Comparison of ENCODE assay signal across 13 mouse cellular contexts in the genomic region with DNA sequence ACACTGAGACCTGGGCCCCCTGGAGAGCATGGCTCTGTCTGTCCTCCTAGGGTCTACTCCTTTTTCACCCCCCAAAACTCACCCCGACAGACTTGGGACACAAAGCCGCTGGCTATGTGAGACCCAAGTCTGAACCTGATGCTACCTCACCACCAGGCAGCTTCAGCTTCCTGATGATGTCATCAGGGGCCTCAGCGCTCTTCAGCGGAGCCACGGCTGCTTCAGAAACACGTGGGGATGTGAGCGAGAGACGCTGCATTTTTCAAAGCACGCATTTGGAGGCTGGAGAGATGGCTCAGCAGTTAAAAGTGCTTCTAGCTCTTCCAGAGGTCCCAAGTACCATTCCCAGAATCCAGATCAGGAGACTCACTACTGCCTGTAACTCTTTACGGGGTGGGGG.
DNase-seq lines count a peak whose midpoint lies in the region; ATAC-seq and TF ChIP-seq lines count a peak whose summit lies in the region.
"Had no signal": no experiment of that assay in that cellular context is flagged by ENCODE, and none has a peak within 500 bp of the region (broad histone marks: within the 10 kb centered on the region; RNA-seq: fewer than 3 reads in every experiment).

No protein-coding gene starts in this region.

- H3K4me1 ChIP-seq in heart, postnatal 0 days (ENCODE audit: control insufficient read depth, insufficient read depth): peaks cover 25% of the 10 kb centered on the region
- H3K4me1 ChIP-seq in neural tube, embryonic 15.5 days: peaks cover 18% of the 10 kb centered on the region

- no peak overlapping the region for H3K4me2 ChIP-seq in heart, postnatal 0 days (ENCODE audit: low read depth, low read length)
- H3K4me2 ChIP-seq in neural tube, embryonic 15.5 days: no peak overlapping the region
- H3K4me2 ChIP-seq: liver, embryonic 15.5 days; midbrain, embryonic 11.5 days had no signal

- no peaks in the 10 kb centered on the region for H3K9me3 ChIP-seq in heart, postnatal 0 days (replicated peaks; ENCODE audit: control insufficient read depth, low read length)
- H3K9me3 ChIP-seq in neural tube, embryonic 15.5 days (replicated peaks): no peaks in the 10 kb centered on the region
- H3K9me3 ChIP-seq: liver, embryonic 15.5 days had no signal

- no peaks in the 10 kb centered on the region for H3K27me3 ChIP-seq in heart, postnatal 0 days (ENCODE audit: control insufficient read depth, insufficient read depth, low read length)
- no peaks in the 10 kb centered on the region for H3K27me3 ChIP-seq in neural tube, embryonic 15.5 days (replicated peaks)
- H3K27me3 ChIP-seq: liver, embryonic 15.5 days had no signal

- no peak for TF ChIP-seq CTCF in heart, postnatal 0 days (IDR thresholded peaks at IDR 0.05; ENCODE audit: low read depth)

- H3K36me3 ChIP-seq in heart, postnatal 0 days (replicated peaks; ENCODE audit: control insufficient read depth, insufficient read depth, low read length): no peaks in the 10 kb centered on the region
- no peaks in the 10 kb centered on the region for H3K36me3 ChIP-seq in neural tube, embryonic 15.5 days
- H3K36me3 ChIP-seq: liver, embryonic 15.5 days had no signal

- 0 out of 2 replicates have a peak overlapping the region, but pooled peaks have one; percentile 0 for H3K9ac ChIP-seq in heart, postnatal 0 days (replicated peaks; ENCODE audit: low read depth, low read length)
- H3K9ac ChIP-seq in neural tube, embryonic 15.5 days (replicated peaks): no peak overlapping the region
- H3K9ac ChIP-seq: liver, embryonic 15.5 days had no signal

- no peak overlapping the region for H3K27ac ChIP-seq in heart, postnatal 0 days (ENCODE audit: low read depth)
- H3K27ac ChIP-seq in neural tube, embryonic 15.5 days (replicated peaks): no peak overlapping the region

- TF ChIP-seq EP300 in heart, postnatal 0 days (IDR thresholded peaks at IDR 0.05; ENCODE audit: low read depth): no peak

- ATAC-seq in heart, postnatal 0 days (ENCODE audit: insufficient read depth, low read depth): no peak
- no peak for ATAC-seq in neural tube, embryonic 15.5 days (ENCODE audit: low FRiP score)

- 39% methylated on average over 10 of the region's 10 CpGs for WGBS in heart, postnatal 0 days
- WGBS in neural tube, embryonic 15.5 days: 58% methylated on average over 10 of the region's 10 CpGs

- H3K4me3 ChIP-seq in heart, postnatal 0 days (ENCODE audit: low read depth, low read length): no peak overlapping the region
- no peak overlapping the region for H3K4me3 ChIP-seq in neural tube, embryonic 15.5 days (replicated peaks)
- H3K4me3 ChIP-seq: liver, embryonic 15.5 days had no signal

- no peak for DNase-seq in heart, postnatal 0 days (ENCODE audit: low spot score)
- DNase-seq in heart, adult 18-20 months: no peak
- peak; percentile 52 for DNase-seq in CD4-positive helper T cell, adult 2 months (ENCODE audit: low read depth, low spot score)
- peak; percentile 32 for DNase-seq in brain, adult 2 months (ENCODE audit: low read depth, low spot score)
- DNase-seq in naive thymus-derived CD4-positive, alpha-beta T cell, adult 2 months (ENCODE audit: low read depth): peak; percentile 60
- no peak for DNase-seq in frontal cortex, postnatal 25 days (ENCODE audit: low spot score in 2 of 2)
- no peak for DNase-seq in urinary bladder, postnatal 14 days (ENCODE audit: low spot score)
- DNase-seq: cerebellum, postnatal 25 days; heart, postnatal 36 days; kidney, adult 11 months had no signal

Comparison
In these comparisons a context has a peak if more than half of its experiments do, and no peak if none do; other contexts are left out.
1. DNase-seq: peak in CD4-positive helper T cell, adult 2 months (single experiment), brain, adult 2 months (single experiment) and naive thymus-derived CD4-positive, alpha-beta T cell, adult 2 months (single experiment); none in heart, postnatal 0 days (single experiment), heart, adult 18-20 months (0 of 2), frontal cortex, postnatal 25 days (0 of 2) and urinary bladder, postnatal 14 days (single experiment).